Mouse (Mus musculus) lung, postnatal 0 days (tissue): ENCODE results near the gene Adgrl3. TPM values are rescaled to one million over a fixed set of nuclear protein-coding genes. Genes with fewer than 3 reads are reported as not detected.
A peak's percentile ranks its signal among the peaks of the same experiment; 100 is the strongest.

Source experiments
- ATAC-seq: fragments of 200-750 bp; cut with Nextera tagmentation; 2 replicates; pipeline ENCODE4 v1.8.0; 2017; ENCODE audit warnings: moderate library complexity
- DNase-seq: peaks from one replicate; pipeline ENCODE4 v3.0.0-alpha.2; 2016; ENCODE audit warnings: low spot score
- H3K27ac ChIP-seq: fragments of 300-500 bp; sonication (generic); 2 replicates; pipeline ENCODE4 v1.5.1; 2014; ENCODE audit warnings: antibody characterized with exemption, mild to moderate bottlenecking, low read length, mixed read lengths
- H3K27me3 ChIP-seq: fragments of 300-500 bp; sonication (generic); replicated peaks from 2 replicates; pipeline ENCODE4 v1.6.1; 2014; ENCODE audit warnings: low read length, mixed read lengths; ENCODE audit not compliant: insufficient read depth
- H3K36me3 ChIP-seq: fragments of 300-500 bp; sonication (generic); 2 replicates; pipeline ENCODE4 v1.6.1; 2014; ENCODE audit warnings: low read length, mixed read lengths; ENCODE audit not compliant: insufficient read depth
- H3K4me1 ChIP-seq: fragments of 300-500 bp; sonication (generic); 2 replicates; pipeline ENCODE4 v1.6.1; 2014; ENCODE audit warnings: antibody characterized with exemption, low read depth, low read length, mixed read lengths; ENCODE audit not compliant: insufficient read depth
- H3K4me2 ChIP-seq: fragments of 300-500 bp; sonication (generic); replicated peaks from 2 replicates; pipeline ENCODE4 v1.6.1; 2014; ENCODE audit warnings: low read depth, mild to moderate bottlenecking, low read length, moderate library complexity, mixed read lengths
- H3K4me3 ChIP-seq: fragments of 300-500 bp; sonication (generic); 2 replicates; pipeline ENCODE4 v1.5.1; 2014; ENCODE audit warnings: low read depth, low read length
- H3K9ac ChIP-seq: fragments of 300-500 bp; sonication (generic); replicated peaks from 2 replicates; pipeline ENCODE4 v1.6.1; 2014; ENCODE audit warnings: low read depth, mild to moderate bottlenecking
- H3K9me3 ChIP-seq: fragments of 300-500 bp; sonication (generic); 2 replicates; pipeline ENCODE4 v1.6.1; 2016; ENCODE audit warnings: low read length, mixed read lengths
- CTCF ChIP-seq: IDR thresholded peaks from 2 replicates; pipeline ENCODE4 v1.5.1; 2016; ENCODE audit warnings: antibody characterized with exemption, mild to moderate bottlenecking
- EP300 ChIP-seq: IDR thresholded peaks from 2 replicates; pipeline ENCODE4 v1.6.1; 2016; ENCODE audit warnings: antibody characterized with exemption, mild to moderate bottlenecking, control low read depth
- WGBS: fragments of 180-500 bp; shearing (Covaris S2); extraction: QIAGEN DNeasy Blood & Tissue Kit; methylation state at CpG from one replicate; pipeline ENCODE4 v1.1.7; 2014; 5-methylcytosine and 5-hydroxymethylcytosine counted together
- polyA plus RNA-seq: library from polyadenylated mRNA; unstranded; fragments of >200 nt; fragmentation: Nextera tagmentation; extraction: Ambion mirVana; gene quantifications from 2 replicates; pipeline ENCODE4 v1.2.1, GENCODE M21; 2015

Adgrl3 gene
- polyA plus RNA-seq, 1 experiment from 2014 or later, result 13.5 TPM

- 74% methylated on average over 4 of the region's 4 CpGs for WGBS
- Histone ChIP-seq H3K4me2 (no peak overlapping the region), H3K36me3 (no peaks in the 10 kb centered on the region), H3K4me1 (no peaks in the 10 kb centered on the region), H3K9me3 (no peaks in the 10 kb centered on the region), H3K4me3 (no peak overlapping the region), H3K27me3 (no peaks in the 10 kb centered on the region), H3K27ac (no peak overlapping the region), H3K9ac (no peak overlapping the region)
- DNase-seq, result no peak
- no peak for TF ChIP-seq CTCF
- no peak for TF ChIP-seq EP300
- no peak for ATAC-seq
Measured at GRCm38 (mm10) chr5:81054628-81055027, 34.7 kb downstream of the Adgrl3 start.

- H3K9me3 ChIP-seq, result no peaks in the 10 kb centered on the region
- no peaks in the 10 kb centered on the region for H3K4me1 ChIP-seq
- no peak overlapping the region for H3K9ac ChIP-seq
- DNase-seq (no peak), ATAC-seq (no peak)
- TF ChIP-seq EP300 (no peak), CTCF (no peak)
- no peaks in the 10 kb centered on the region for H3K36me3 ChIP-seq
- no peak overlapping the region for H3K4me3 ChIP-seq
- no peak overlapping the region for H3K27ac ChIP-seq
- 74% methylated on average over 2 of the region's 2 CpGs for WGBS
- H3K27me3 ChIP-seq, result no peaks in the 10 kb centered on the region
- H3K4me2 ChIP-seq, result no peak overlapping the region
Measured at GRCm38 (mm10) chr5:81055253-81055652, 35.3 kb downstream of the Adgrl3 start.

GRCm38 (mm10) chr5:81058122-81058521 is 38.2 kb downstream of the Adgrl3 start:
- Histone ChIP-seq H3K9ac (no peak overlapping the region), H3K4me1 (no peaks in the 10 kb centered on the region), H3K9me3 (no peaks in the 10 kb centered on the region), H3K36me3 (no peaks in the 10 kb centered on the region), H3K27ac (no peak overlapping the region), H3K4me2 (no peak overlapping the region), H3K4me3 (no peak overlapping the region), H3K27me3 (no peaks in the 10 kb centered on the region)
- TF ChIP-seq CTCF (no peak), EP300 (peak; percentile 40; the same call in 1 of the 2 replicates)
- 43% methylated on average over 2 of the region's 2 CpGs for WGBS
- peak; percentile 59 for DNase-seq
- ATAC-seq, result peak; percentile 46

GRCm38 (mm10) chr5:81060950-81061349 is 41.0 kb downstream of the Adgrl3 start:
- TF ChIP-seq EP300, result no peak
- no peak for TF ChIP-seq CTCF
- no peak overlapping the region for H3K9ac ChIP-seq
- H3K27ac ChIP-seq, result no peak overlapping the region
- no peaks in the 10 kb centered on the region for H3K27me3 ChIP-seq
- no peaks in the 10 kb centered on the region for H3K4me1 ChIP-seq
- no peaks in the 10 kb centered on the region for H3K9me3 ChIP-seq
- no peak for ATAC-seq
- no peak overlapping the region for H3K4me2 ChIP-seq
- no peak overlapping the region for H3K4me3 ChIP-seq
- no peak for DNase-seq
- 79% methylated on average over 2 of the region's 2 CpGs for WGBS
- no peaks in the 10 kb centered on the region for H3K36me3 ChIP-seq

- no peaks in the 10 kb centered on the region for H3K9me3 ChIP-seq
- TF ChIP-seq EP300 (no peak), CTCF (no peak)
Measured at GRCm38 (mm10) chr5:81061386-81061785, 41.4 kb downstream of the Adgrl3 start.

GRCm38 (mm10) chr5:81064026-81064425 is 44.1 kb downstream of the Adgrl3 start:
- H3K27me3 ChIP-seq, result no peaks in the 10 kb centered on the region
- TF ChIP-seq CTCF, result no peak
- TF ChIP-seq EP300, result no peak
- no peak overlapping the region for H3K4me2 ChIP-seq
- WGBS, result 96% methylated on average over 2 of the region's 2 CpGs
- no peak overlapping the region for H3K9ac ChIP-seq
- DNase-seq, result no peak
- H3K4me3 ChIP-seq, result no peak overlapping the region
- ATAC-seq, result no peak
- H3K36me3 ChIP-seq, result no peaks in the 10 kb centered on the region
- no peaks in the 10 kb centered on the region for H3K4me1 ChIP-seq
- no peaks in the 10 kb centered on the region for H3K9me3 ChIP-seq
- no peak overlapping the region for H3K27ac ChIP-seq

More at GRCm38 (mm10) chr5:81061386-81061785, 41.4 kb downstream of the Adgrl3 start:
- H3K4me3 ChIP-seq, result no peak overlapping the region
- no peak overlapping the region for H3K4me2 ChIP-seq
- no peak overlapping the region for H3K27ac ChIP-seq
- no peaks in the 10 kb centered on the region for H3K4me1 ChIP-seq
- H3K9ac ChIP-seq, result no peak overlapping the region
- H3K36me3 ChIP-seq, result no peaks in the 10 kb centered on the region
- no peaks in the 10 kb centered on the region for H3K27me3 ChIP-seq
- DNase-seq, result no peak
- ATAC-seq, result no peak

GRCm38 (mm10) chr5:81068173-81068572 is 48.2 kb downstream of the Adgrl3 start:
- H3K36me3 ChIP-seq, result no peaks in the 10 kb centered on the region
- TF ChIP-seq CTCF (no peak), EP300 (no peak)
- no peak overlapping the region for H3K27ac ChIP-seq
- H3K27me3 ChIP-seq, result no peaks in the 10 kb centered on the region
- ATAC-seq, result no peak
- DNase-seq, result no peak
- no peak overlapping the region for H3K9ac ChIP-seq
- no peaks in the 10 kb centered on the region for H3K4me1 ChIP-seq
- no peaks in the 10 kb centered on the region for H3K9me3 ChIP-seq
- no peak overlapping the region for H3K4me2 ChIP-seq
- H3K4me3 ChIP-seq, result no peak overlapping the region
- 39% methylated on average over 6 of the region's 6 CpGs for WGBS
